Mouse (Mus musculus): ENCODE data around the gene Gm867.

GRCm38 (mm10) chr10:75935680-75936541, 4.6 kb downstream of the Gm867 start, which contains the start of gene Mmp11:
- no peak for TF ChIP-seq CTCF (IDR thresholded peaks at IDR 0.05; ENCODE audit: low read depth)
- TF ChIP-seq EP300 (IDR thresholded peaks at IDR 0.05; ENCODE audit: low read depth): peak; percentile 50; the same call in 1 of the 2 replicates
